Mouse (Mus musculus) layer of hippocampus, adult 11-12 months (tissue): ENCODE results near the gene Ffar3.

Experiments used
- DNase-seq: peaks from one replicate; pipeline ENCODE4 v3.0.0; 2022; ENCODE audit warnings: low spot score

Ffar3 gene

GRCm38 (mm10) chr7:30856078-30856477 is at the start of gene Ffar3:
Gene Ffar3 (minus strand): TSS chr7:30856178.
- no peak for DNase-seq

GRCm38 (mm10) chr7:30904042-30904441 is 48.1 kb upstream of the Ffar3 start:
- no peak for DNase-seq

GRCm38 (mm10) chr7:30895217-30895616 is 39.2 kb upstream of the Ffar3 start:
- DNase-seq = no peak

DNA sequence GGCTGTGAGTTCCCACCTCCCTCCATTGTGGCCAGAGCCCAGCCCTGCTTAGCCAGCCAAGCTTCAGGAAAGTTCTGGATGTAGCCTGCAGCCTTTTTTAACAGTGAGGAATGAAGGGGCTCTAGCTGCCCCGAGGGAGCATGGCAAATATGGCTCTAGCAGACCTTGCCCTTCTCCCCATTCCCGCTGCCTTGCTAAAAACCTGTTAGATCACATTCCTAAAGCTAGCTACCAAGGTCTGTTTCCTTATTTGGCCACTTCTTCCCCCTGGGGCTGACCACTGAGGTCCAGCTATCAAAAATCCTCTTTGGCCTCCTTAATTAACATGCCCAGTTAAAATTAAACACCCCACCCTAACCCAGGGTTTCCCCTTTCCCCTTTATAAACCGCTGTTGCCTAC is 36.5 kb upstream of the Ffar3 start:
- no peak for DNase-seq

DNA sequence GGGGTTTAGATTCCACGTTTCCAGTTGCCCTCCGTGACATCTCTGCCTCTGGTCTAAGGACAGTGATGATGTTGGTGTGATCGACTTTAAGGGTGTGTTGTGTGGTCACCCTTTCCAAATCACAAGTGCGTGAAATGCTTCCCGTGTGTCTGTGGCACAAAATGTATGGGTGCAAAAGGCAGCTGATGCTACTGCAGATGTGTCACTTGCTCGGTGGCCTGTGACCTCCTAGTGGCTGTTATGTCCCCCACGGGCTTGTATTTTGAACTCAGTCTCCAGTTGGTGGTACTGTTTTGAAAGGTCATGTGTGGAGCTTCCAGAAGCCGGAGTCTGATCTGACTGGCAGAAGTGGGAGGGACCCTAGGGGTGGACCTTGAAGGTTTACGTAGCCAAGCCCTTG is 35.8 kb upstream of the Ffar3 start:
- DNase-seq = no peak

DNA sequence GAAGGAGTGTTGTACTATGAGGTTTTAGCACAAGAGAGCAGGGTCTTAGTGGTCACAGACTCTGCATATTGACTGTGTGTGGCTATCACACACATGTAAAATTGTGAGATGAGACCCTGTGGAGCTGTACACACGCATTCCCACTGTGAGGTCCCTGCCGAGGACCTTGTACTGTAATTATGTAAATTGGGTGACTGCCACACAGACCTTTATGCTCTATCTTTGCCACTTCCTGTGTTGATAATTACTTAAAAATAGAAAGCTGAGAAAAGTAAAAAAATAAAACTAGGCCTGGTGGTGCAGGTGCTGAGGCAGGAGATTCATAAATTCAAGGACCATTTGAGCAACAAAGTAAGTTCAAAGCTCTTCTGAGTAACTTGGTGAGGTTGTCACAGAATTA is 34.7 kb upstream of the Ffar3 start:
- DNase-seq = no peak

- no peak for DNase-seq
These were observed 32.8 kb upstream of the Ffar3 start for GRCm38 (mm10) chr7:30888786-30889185.

GRCm38 (mm10) chr7:30887568-30888188 is 31.7 kb upstream of the Ffar3 start:
- no peak for DNase-seq

- DNase-seq = no peak
These were observed 30.9 kb upstream of the Ffar3 start for GRCm38 (mm10) chr7:30886852-30887251.

GRCm38 (mm10) chr7:30884047-30884446 is 28.1 kb upstream of the Ffar3 start:
- no peak for DNase-seq

GRCm38 (mm10) chr7:30881367-30881766 is 25.4 kb upstream of the Ffar3 start:
- no peak for DNase-seq

GRCm38 (mm10) chr7:30880176-30880575 is 24.2 kb upstream of the Ffar3 start, which contains the start of gene Cd22:
Gene Cd22 (minus strand): TSS chr7:30880342.
- no peak for DNase-seq

- DNase-seq = no peak
These were observed 23.0 kb upstream of the Ffar3 start for GRCm38 (mm10) chr7:30878950-30879349.

DNA sequence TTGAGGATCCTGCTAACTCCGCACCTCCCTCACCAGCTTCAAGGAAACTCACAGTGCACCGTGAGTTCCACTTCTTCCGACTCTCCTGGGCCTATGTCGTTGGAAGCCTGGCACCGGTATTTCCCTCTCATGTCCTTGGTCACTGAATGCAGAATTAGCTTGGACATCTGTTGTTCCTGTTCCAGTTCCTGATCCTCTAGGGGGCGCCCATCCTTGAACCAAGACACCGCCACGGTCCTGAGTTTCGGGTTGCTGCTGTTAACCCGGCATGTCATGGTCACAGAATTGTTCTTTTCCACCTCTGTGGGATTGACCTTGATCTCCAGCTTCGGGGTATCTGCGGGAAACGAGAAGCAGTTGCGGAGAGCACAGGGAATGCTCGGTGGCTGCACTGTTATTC is 17.1 kb upstream of the Ffar3 start:
- peak; percentile 83 for DNase-seq

DNA sequence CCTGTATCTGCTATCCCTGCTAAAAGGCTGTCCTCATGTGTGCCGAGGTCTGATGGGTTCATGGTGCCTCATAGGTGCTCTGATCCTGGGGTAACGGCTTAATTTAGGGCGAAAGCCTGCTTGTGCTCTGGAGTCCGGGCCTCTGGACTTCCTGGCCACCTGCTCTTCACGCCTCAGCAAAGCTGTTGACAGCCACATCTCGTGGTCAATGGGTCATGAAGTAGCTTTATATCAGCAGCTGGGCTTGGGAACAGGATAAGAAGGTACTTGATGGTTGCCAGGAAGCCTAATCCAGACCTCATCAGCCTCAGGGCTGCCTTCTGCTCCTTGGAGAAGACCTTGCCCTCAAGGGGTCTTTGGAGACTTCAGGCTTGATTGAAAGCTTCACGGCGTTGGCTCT is 7.4 kb upstream of the Ffar3 start:
- DNase-seq = no peak

GRCm38 (mm10) chr7:30861464-30861863 is 5.5 kb upstream of the Ffar3 start, which contains the start of gene Ffar1:
Gene Ffar1 (minus strand): TSS chr7:30861564.
- DNase-seq = no peak

GRCm38 (mm10) chr7:30859635-30860402 is 3.8 kb upstream of the Ffar3 start:
- DNase-seq = peak; percentile 56

DNA sequence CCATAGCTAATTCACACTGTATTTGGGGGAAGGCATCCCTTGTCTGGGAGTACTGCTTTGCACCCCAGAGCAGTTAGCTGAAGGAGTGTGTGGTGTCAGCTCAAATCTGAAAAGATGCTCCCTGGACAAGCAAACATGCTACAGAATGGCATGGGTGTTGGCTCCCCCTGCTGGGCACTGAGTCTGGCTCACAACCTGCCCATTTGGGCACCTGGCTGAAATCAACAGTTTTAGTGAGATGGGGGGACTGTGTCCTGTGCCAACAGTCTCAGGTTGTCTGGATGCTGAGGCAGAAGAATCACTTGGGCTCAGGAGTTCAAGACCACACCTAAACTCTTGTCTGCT is 3.3 kb upstream of the Ffar3 start:
- peak; percentile 77 for DNase-seq

DNA sequence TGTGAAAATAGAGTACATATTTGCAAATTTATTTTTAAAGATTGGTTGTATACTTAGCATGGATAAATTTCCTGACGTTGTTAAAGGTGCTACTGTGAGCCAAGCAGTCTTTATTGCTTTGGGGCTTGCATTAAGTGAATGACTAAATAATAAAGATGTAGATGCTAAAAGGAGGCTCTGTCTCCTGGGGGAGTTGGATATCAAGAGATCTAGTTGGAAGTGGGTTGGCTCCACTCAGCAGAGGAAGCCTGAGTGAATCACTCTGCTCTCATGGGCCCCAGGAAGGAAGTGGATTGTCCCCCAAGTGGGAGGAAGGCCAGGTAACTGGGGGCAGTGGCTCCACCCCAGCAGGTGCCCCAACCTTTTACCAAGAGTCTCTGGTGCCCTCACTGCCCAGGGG is 1.8 kb upstream of the Ffar3 start:
- DNase-seq = no peak

DNA sequence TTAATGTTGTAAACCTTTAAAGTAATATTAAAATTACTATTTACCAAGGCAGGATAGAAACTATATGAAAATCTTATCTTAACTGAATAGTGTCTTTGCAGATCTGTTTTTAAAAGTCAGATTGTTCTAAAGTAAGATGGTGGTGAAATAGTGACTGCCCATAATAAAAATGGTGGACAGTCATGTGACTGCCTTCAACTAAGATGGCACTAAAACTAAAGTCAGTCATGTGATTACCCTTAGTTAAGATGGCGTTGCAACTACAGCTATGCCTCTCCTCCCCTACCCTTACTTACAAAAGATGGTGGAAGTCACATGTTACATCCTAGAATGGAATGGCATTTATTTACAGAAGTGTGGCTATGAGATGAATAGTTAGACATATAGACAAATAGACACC is 4.6 kb downstream of the Ffar3 start:
- DNase-seq = no peak

- no peak for DNase-seq
These were observed 8.0 kb downstream of the Ffar3 start for GRCm38 (mm10) chr7:30847934-30848333.

DNA sequence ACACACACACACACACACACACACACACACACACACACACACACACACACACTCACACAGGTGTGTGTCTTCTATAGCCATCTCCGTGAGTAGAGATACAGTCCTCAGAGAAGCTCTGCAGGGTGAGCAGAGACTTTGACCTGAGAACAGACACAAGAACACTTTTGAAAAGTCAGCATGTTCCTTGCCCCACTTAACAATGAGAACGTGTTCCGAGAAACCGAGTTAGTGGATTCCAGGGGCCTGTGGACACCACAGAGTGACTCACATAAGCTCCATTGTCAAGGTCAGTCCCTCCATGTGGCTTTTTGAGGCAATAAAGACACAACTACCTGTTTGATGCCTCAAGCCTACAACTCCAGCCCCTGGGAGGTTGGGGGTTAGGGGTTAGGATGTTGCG is 8.6 kb downstream of the Ffar3 start:
- no peak for DNase-seq

DNA sequence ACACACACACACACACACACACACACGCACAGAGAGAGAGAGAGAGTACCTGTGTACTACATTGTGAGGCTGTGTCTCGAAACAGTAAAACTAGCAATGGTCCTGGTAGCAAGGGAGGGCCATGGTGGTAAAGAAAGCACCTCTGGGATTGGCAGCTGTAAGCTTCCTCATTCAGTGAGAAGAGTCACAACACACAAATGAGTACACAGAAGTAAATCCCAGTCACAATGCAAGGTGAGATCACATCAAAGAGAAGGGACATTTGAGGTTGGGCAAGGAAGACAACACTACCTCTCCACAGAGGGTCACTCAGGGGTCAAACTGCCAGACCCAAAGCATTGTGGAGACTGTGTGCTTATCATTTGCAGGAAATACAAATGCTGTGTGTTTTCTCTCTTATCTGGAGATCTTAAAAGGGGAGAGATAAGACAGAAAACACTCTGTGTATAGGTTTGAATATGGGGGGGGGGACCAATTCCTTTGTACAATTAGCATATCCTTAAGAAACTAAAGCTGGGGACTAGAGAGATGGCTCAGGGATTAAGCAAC is 9.4 kb downstream of the Ffar3 start:
- no peak for DNase-seq
